Mouse (Mus musculus): ENCODE data around the gene Abhd10. TPM values are rescaled to one million over a fixed set of nuclear protein-coding genes. Genes with fewer than 3 reads are reported as not detected.

Gene Abhd10
- polyA plus RNA-seq, 1 experiment from 2014 or later, result 44.5 TPM

Other genes with a start within 250 kb of the Abhd10 start
- not detected in 2 replicates for gene Gm609, start 250.0 kb downstream of the Abhd10 start, polyA plus RNA-seq (2014; fragmentation: Nextera tagmentation; extraction: Ambion mirVana)
- gene Gm17783, start 210.9 kb downstream of the Abhd10 start, polyA plus RNA-seq (2014; fragmentation: Nextera tagmentation; extraction: Ambion mirVana), result not detected in 2 replicates
- gene Slc9c1, start 207.6 kb downstream of the Abhd10 start, polyA plus RNA-seq (2014; fragmentation: Nextera tagmentation; extraction: Ambion mirVana), result not detected in 2 replicates
- gene Gcsam, start 132.6 kb downstream of the Abhd10 start, polyA plus RNA-seq (2014; fragmentation: Nextera tagmentation; extraction: Ambion mirVana), result 0.07 and 0.34 TPM in 2 replicates
- gene BC016579, start 88.9 kb downstream of the Abhd10 start, polyA plus RNA-seq (2014; fragmentation: Nextera tagmentation; extraction: Ambion mirVana), result 0.15 and 0.28 TPM in 2 replicates
- 0.43 and 0.99 TPM in 2 replicates for gene Tmprss7, start 49.3 kb downstream of the Abhd10 start, polyA plus RNA-seq (2014; fragmentation: Nextera tagmentation; extraction: Ambion mirVana)
- gene Tagln3, start 18.3 kb downstream of the Abhd10 start, polyA plus RNA-seq (2014; fragmentation: Nextera tagmentation; extraction: Ambion mirVana), result 410 and 447 TPM in 2 replicates
- gene Phldb2, start 210.6 kb upstream of the Abhd10 start, polyA plus RNA-seq (2014; fragmentation: Nextera tagmentation; extraction: Ambion mirVana), result 25.9 and 31.5 TPM in 2 replicates